Mouse (Mus musculus) layer of hippocampus, postnatal 25 days (tissue): Measurements from ENCODE around the gene Ssc4d. TPM values are rescaled to one million over a fixed set of nuclear protein-coding genes. Genes with fewer than 3 reads are reported as not detected.

ENCODE experiments used
- DNase-seq, 2 experiments: peaks; one replicate each; pipeline ENCODE4 v3.0.0; 2022; ENCODE audit warnings: mixed read lengths in 2 of 2, low spot score in 1 of 2; ENCODE audit errors: extremely low spot score in 1 of 2
- total RNA-seq, 2 experiments: library from RNA; stranded (reverse); gene quantifications; 2 replicates each; pipeline ENCODE4 v1.2.3; 2021

The Ssc4d gene
- total RNA-seq, 2 experiments from 2014 or later: 0.77 to 1.3 TPM

- DNase-seq: no peak
Observed at GRCm38 (mm10) chr5:135979904-135980303, 5.6 kb upstream of the Ssc4d start, which contains the start of gene Zp3. Gene Zp3 (plus strand): TSS chr5:135980099.

GRCm38 (mm10) chr5:135979381-135979780 is 5.0 kb upstream of the Ssc4d start:
- DNase-seq: no peak

DNA sequence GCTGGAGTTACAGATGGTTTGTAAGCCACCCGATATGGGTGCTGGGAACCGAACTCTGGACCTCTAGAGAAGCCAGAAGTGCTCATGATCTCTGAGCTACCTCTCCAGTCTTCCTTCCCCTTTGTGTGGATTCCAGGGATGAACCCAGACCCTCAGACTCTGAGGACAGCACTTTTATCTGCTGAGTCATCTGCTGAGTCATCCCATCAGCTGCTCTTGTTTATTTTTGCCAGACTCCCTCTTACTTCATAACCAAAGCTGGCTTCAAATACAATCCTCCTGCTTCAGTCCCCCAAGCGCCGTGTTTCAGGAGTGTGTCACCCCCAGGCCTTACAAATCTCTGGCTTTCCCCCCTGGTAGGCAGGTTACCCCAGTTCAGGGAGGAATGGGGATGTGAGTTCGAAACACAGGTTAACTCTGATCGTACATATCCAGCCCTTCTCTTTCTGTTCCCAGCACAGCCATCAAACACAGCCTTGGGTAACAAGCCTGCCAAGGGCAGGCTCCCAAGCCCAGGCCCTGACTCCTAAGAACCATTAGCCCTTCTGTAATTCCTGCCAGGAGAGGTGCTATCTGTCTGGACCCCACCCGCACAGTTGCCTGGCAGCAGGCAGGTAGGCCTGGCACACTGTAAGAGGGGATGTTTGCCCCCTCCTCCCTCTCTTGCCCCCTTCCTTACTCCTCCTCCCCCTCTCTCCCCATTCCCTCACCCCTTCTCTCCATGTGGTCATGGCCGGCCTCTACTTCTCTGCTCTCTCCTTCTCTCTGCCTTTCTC is 1.8 kb upstream of the Ssc4d start:
- no peak for DNase-seq

DNA sequence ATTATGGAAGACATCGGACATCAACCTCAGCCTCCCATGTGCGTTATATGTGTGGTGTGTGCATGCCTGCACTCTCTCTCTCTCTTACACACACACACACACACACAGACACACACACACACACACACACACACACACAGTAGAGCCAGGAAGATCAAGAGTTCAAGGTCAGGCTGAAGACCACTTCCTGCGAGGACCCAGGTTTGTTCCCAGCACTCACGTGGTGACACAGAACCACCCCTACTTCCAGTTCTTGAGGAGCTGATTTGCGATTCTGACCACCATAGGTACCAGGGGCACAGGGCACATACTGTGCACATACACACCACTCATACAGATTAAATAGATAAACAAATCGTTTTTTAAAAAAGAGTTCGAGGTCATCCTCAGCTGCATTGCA is 2.5 kb downstream of the Ssc4d start:
- DNase-seq: no peak

- DNase-seq: no peak
Observed at GRCm38 (mm10) chr5:135970247-135970646, 4.1 kb downstream of the Ssc4d start.

DNA sequence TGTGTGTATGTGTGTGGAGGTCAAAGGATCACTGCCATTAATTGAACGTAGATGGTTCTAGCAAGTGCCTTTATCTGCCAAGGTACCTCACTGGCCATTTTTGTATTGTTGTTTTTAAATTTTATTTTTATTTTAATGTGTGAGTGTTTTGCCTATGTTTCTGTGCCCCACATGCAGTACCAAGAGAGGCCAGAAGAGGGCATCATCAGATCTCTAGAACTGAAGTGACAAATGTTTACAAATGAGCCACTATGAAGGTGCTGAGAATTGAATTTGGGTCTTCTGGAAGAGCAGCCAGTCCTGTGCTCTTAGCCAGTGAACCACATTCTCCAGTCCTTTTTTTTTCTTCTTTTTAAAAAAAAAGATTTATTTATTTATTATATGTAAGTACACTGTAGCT is 5.5 kb downstream of the Ssc4d start:
- peak in 1 of 2 experiments; percentile 71 for DNase-seq

GRCm38 (mm10) chr5:135966866-135967265 is 7.5 kb downstream of the Ssc4d start:
- peak in 1 of 2 experiments; percentile 21 for DNase-seq

DNA sequence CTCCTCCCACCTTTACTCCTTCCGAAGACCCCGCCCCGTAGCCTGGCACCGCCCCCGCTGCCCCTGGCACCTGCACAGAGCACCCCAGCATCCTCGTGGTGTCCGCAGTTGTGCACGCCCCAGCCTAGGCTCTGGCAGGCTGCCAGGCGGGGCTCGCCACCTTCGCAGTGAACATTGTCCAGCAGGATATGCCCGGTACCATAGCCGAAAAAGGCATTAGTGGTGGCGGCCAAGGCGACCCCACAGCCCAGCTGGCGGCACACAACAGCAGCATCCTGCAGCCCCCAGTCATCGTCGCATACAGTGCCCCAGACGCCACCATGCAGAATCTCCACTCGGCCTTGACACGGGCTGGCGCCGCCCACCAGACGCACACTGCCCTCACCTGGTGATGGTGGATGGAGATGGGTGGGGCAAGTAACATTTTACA is 8.8 kb downstream of the Ssc4d start:
- DNase-seq: no peak

DNA sequence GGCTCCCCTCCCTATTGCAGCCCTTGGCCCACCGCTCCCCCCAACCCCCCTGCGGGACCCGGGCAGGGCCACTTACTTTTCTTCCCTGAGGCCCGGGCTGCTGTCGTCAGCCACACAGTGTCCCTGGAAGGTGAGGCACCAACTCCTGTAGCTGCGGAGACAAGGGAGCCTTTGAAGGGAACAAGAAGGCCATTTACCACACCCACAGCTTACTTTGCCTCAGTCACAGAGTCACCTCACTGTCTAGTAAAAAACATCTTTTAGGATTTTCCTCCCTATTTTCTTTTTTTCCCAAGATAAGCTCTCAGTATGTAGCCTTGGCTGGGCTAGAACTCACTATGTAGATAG is 11.1 kb downstream of the Ssc4d start:
- no peak for DNase-seq

GRCm38 (mm10) chr5:135962492-135963279 is 11.6 kb downstream of the Ssc4d start:
- DNase-seq: peak; percentile 84 to 85

- no peak for DNase-seq
Observed at GRCm38 (mm10) chr5:135962125-135962491, 12.2 kb downstream of the Ssc4d start.

DNA sequence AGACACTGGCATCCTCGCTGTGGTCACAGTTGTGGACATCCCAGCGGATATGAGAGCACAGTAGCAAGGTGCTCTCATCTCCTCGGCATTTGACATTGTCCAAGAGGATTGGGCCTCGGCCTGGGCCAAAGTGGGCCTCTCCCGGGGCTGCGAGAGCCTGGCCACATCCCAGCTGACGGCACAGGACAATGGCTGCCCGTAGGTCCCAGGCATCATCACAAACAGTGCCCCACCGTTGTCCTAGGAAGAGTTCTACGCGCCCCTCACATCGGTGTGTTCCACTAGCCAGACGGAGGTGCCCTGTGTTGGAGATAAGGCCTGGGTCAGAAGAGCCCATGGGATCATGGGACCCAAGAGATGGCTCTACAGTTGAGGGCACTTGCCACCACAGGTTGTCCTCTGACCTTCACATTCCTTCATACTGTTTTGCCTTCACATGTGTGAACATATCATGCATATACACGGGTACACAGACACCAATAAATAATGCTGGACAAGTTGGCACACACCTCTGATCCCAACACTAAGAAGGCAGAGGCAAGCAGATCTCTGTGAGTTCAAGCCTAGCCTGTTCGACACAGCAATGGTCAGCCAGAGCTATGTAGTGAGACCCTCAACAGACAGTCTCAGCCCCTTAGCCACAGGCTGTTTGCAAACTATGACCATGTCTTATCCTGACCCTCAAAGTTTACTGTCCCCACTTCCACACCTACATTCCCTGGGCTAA is 13.3 kb downstream of the Ssc4d start:
- DNase-seq: no peak

- DNase-seq: no peak
Observed at GRCm38 (mm10) chr5:135959911-135960310, 14.4 kb downstream of the Ssc4d start.

DNA sequence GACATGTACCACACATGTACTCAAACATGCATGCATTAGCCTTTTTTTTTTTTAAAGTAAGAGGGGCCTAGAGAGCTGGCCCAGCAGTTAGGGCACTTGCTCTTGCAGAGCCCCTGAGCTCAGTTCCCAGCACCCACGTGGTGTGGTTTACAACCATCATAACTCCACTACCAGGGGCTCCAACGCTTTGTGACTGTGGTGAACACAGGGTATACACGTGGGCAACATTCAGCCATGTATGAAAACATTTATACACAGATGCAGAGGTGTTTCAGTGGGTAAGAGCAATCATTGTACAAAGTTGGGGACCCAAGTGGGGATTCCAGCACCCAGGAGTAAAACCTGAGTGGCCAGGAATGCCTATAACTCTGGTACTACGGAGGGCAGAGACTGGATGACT is 16.0 kb downstream of the Ssc4d start:
- DNase-seq: no peak

DNA sequence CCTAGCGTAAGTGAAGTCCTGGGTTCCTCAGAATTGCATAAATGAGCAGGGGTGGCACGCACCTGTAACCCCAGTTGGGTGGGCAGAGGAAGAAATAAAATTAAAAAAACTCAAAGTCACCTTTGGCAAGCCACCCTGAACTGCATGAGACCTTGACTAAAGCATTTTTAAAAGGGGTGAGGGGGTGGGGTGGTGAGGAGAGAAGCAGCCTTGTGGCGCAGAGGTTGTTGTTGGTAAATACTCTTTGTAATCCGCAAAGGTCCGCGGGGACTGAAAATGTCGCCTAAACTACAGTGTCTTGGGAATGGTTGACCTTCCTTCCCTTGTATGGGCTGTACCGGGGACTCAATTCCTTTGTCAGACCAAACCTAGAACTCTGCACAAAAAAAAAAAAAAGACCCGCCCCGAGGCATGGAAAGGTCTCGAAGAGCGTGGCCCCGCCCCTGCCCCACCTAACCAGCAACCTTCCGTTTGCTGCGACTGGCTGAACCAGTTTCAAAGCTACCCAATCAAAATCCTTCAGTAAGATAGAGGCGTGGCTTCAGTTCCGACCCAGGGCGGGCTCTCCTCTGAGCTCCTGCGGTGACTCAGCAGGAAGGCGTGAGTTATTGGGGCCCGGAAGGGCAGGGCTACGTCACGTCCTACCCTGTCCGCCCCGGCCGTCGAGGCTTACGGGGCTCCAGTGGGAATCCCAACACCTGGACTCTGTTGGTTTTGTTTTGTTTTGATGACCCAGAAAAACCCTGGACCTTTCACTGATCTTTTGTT is 16.9 kb downstream of the Ssc4d start:
- peak; percentile 67 to 70 for DNase-seq

DNA sequence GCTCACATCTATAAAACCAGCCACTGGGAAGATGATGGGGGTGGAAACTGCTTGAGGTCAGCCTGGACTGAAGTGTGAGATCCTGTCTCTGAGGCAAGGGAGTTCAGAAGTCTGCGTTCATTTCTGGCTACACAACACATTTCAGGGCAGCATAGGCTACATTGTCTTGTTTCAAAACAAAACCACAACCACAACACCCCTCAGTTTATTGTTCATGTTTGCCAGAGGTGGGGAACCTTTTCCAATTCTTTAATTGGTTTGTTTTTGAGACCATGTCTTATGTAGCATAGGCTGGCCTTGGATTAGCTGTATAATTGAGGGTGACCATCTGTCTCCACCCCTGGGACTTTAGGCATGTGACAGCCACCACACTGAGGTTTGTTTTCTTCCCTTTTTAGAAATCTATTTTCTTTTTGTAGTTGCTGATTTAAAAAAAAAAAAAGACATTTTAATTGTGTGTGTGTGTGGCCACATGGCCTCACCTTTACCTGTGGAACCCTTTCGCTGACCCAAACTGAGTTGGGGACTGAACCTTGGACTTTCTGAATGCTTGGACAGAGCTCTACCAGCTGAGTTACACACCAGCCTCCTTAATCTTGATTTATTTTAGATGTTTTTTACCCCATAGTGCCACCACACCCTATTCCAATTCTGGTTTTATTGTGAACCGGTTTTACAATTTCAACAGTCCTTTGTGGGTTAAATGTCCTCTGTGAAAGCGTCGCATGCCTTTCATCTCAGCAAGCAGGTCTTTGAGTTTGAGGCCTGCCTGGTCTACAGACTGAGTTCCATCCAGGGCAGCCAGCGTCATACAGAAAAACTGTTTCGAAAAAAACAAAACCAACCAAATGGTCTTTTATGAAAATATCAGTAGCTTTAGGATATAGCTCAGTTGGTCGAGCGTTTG is 17.8 kb downstream of the Ssc4d start:
- no peak for DNase-seq

DNA sequence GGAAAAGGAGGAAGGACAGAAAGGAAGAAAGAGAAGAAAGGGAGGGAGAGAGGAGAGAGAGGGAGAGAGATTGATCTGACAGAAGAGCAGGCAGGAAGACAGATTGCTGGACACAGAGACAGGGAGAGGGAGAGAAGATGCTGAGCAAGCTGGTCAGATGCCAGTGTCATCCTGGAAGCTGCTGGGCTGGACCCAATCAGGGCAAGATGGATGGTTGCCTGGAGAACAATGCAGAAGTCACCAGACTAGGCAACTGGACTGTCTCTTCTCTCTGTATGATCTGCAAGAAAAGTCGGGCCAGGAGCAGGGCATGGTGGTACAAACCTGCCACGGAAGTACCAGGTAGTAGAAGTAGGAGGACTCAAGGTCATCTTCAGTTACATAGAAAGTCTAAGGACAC is 21.5 kb downstream of the Ssc4d start:
- DNase-seq: no peak

GRCm38 (mm10) chr5:135951660-135952059 is 22.7 kb downstream of the Ssc4d start:
- no peak for DNase-seq

- no peak for DNase-seq
Observed at GRCm38 (mm10) chr5:135950710-135951412, 23.5 kb downstream of the Ssc4d start.
